Mouse (Mus musculus) myocyte (in vitro differentiated cells): Measurements from ENCODE around the gene Scyl1. TPM values are rescaled to one million over a fixed set of nuclear protein-coding genes. Genes with fewer than 3 reads are reported as not detected.

Experiments
- H3K27me3 ChIP-seq: one replicate; pipeline ENCODE4 v1.6.1; 2011; ENCODE audit not compliant: control insufficient read depth, insufficient read depth, insufficient read length
- H3K36me3 ChIP-seq: one replicate; pipeline ENCODE4 v1.6.1; 2011; ENCODE audit not compliant: control insufficient read depth, insufficient read depth
- H3K4me2 ChIP-seq: one replicate; pipeline ENCODE4 v1.6.1; 2011; ENCODE audit warnings: low read depth, control low read depth
- H3K4me3 ChIP-seq: one replicate; pipeline ENCODE4 v1.5.1; 2011; ENCODE audit warnings: mild to moderate bottlenecking, control low read depth, moderate library complexity
- H3K79me2 ChIP-seq: one replicate; pipeline ENCODE4 v1.6.1; 2011; ENCODE audit not compliant: control insufficient read depth, insufficient read depth
- H3ac ChIP-seq: one replicate; pipeline ENCODE4 v1.6.1; 2011; ENCODE audit not compliant: control insufficient read depth, insufficient read length
- CEBPB ChIP-seq: IDR thresholded peaks from 2 replicates; pipeline ENCODE4 v1.6.1; 2011; ENCODE audit warnings: mild to moderate bottlenecking, moderate library complexity; ENCODE audit not compliant: poor library complexity, insufficient read depth, severe bottlenecking
- E2F4 ChIP-seq: IDR thresholded peaks from one replicate; pipeline ENCODE4 v1.6.1; 2011; ENCODE audit warnings: mild to moderate bottlenecking, control low read depth, moderate library complexity; ENCODE audit not compliant: insufficient read depth
- MAX ChIP-seq: IDR thresholded peaks from one replicate; pipeline ENCODE4 v1.6.1; 2011; ENCODE audit warnings: low read depth, mild to moderate bottlenecking, control low read depth
- MYOD1 ChIP-seq, 3 experiments: IDR thresholded peaks; one replicate each; pipeline ENCODE4 v1.6.1; 2011; ENCODE audit warnings: control low read depth in 2 of 3, low read depth in 2 of 3, mild to moderate bottlenecking in 2 of 3, moderate library complexity in 1 of 3; ENCODE audit not compliant: insufficient read length in 2 of 3, control insufficient read depth in 1 of 3
- MYOG ChIP-seq, 3 experiments: IDR thresholded peaks; one replicate each; pipeline ENCODE4 v1.6.1; 2011; ENCODE audit warnings: control low read depth in 2 of 3, low read depth in 2 of 3, mild to moderate bottlenecking in 2 of 3; ENCODE audit not compliant: insufficient read length in 2 of 3, control insufficient read depth in 1 of 3, insufficient read depth in 1 of 3
- POLR2A ChIP-seq: IDR thresholded peaks from one replicate; pipeline ENCODE4 v1.6.1; 2011; ENCODE audit warnings: low read depth, mild to moderate bottlenecking, control low read depth, moderate library complexity; ENCODE audit not compliant: insufficient read length
- POLR2AphosphoS2 ChIP-seq: IDR thresholded peaks from one replicate; pipeline ENCODE4 v1.6.1; 2011; ENCODE audit warnings: low read depth, control low read depth; ENCODE audit not compliant: insufficient read length
- REST ChIP-seq: IDR thresholded peaks from one replicate; pipeline ENCODE4 v1.6.1; 2011; ENCODE audit warnings: mild to moderate bottlenecking, control low read depth, moderate library complexity; ENCODE audit not compliant: insufficient read depth, insufficient read length
- SRF ChIP-seq: IDR thresholded peaks from one replicate; pipeline ENCODE4 v1.6.1; 2011; ENCODE audit warnings: low read depth; ENCODE audit not compliant: control insufficient read depth, insufficient read length
- TCF12 ChIP-seq: IDR thresholded peaks from one replicate; pipeline ENCODE4 v1.6.1; 2011; ENCODE audit warnings: mild to moderate bottlenecking, control low read depth; ENCODE audit not compliant: poor library complexity, insufficient read depth, severe bottlenecking
- TCF3 ChIP-seq: IDR thresholded peaks from one replicate; pipeline ENCODE4 v1.6.1; 2011; ENCODE audit warnings: low read depth, control low read depth; ENCODE audit not compliant: insufficient read length
- USF1 ChIP-seq: IDR thresholded peaks from one replicate; pipeline ENCODE4 v1.6.1; 2011; ENCODE audit warnings: low read depth, mild to moderate bottlenecking, control low read depth, moderate library complexity
- polyA plus RNA-seq: library from polyadenylated mRNA; unstranded; fragments of >200 nt; fragmentation: generic; extraction: Trizol; gene quantifications from one replicate; pipeline ENCODE4 v1.2.1, GENCODE M21; 2012; ENCODE audit warnings: missing spikeins

Scyl1 gene
- polyA plus RNA-seq, 1 experiment: 73.5 TPM

DNA sequence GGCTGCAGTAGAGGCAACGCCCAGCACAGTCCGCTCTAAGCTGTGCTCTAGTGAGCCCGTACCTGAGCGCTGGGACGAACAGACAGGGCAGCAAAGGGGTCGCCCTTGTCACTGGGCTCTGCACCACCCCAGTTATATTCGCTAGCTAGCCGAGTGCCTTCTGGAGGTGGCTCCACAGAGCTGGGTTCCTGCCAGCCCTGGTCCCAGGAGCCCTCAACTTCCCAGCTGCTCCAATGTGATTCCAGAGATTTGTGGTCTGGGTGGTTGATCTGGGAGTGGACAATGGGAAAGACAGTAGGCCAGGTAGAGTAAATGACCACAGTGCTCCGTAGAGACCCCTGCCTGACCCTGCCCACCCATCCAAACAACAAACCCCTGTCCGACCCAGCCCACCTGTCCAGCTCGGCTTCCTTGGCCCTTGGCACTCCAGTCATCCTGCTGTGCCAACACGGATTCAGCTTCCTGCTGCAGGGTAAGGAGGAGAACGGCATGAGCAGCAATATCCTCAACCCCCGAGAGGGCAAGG, 12.3 kb downstream of the Scyl1 start:
- Histone ChIP-seq H3K4me3 (no peak overlapping the region), H3K79me2 (no peaks in the 10 kb centered on the region), H3K27me3 (no peaks in the 10 kb centered on the region), H3K36me3 (peaks cover 12% of the 10 kb centered on the region), H3K4me2 (no peak overlapping the region), H3ac (no peak overlapping the region)
- TF ChIP-seq SRF: no peak
- TF ChIP-seq CEBPB: no peak
- no peak for TF ChIP-seq MYOD1 (IDR thresholded peaks at IDR 0.05; ENCODE audit: control insufficient read depth in 1 of 3, insufficient read length in 2 of 3, low read depth in 2 of 3)
- no peak for TF ChIP-seq USF1
- TF ChIP-seq MYOG (IDR thresholded peaks at IDR 0.05; ENCODE audit: control insufficient read depth in 1 of 3, insufficient read depth in 1 of 3, insufficient read length in 2 of 3, low read depth in 2 of 3): no peak
- no peak for TF ChIP-seq TCF12
- TF ChIP-seq MAX: no peak
- no peak for TF ChIP-seq POLR2AphosphoS2

DNA sequence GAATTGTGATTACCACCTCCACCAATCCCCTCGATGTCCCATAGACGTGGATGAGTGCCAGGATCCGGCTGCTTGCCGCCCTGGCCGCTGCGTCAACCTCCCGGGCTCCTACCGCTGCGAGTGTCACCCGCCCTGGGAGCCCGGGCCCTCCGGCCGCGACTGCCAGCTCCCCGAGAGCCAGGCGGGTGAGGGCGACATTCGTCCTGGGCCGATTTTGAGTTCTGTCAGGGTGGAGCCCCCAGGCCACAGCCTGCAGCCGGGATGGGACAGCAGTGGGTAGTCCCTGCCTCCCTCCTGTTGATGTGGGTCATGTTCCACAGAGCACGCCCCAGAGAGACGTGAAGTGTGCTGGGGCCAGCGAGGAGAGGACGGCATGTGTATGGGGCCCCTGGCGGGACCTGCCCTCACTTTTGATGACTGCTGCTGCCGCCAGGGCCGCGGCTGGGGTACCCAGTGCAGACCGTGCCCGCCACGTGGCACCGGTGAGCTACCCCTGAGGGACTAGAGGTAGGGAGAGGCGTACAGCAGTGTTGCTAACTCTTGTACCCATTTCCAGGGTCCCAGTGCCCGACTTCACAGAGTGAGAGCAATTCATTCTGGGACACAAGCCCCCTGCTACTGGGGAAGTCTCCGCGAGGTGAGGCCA, 14.1 kb downstream of the Scyl1 start:
- no peak overlapping the region for H3K4me2 ChIP-seq
- H3ac ChIP-seq: no peak overlapping the region
- TF ChIP-seq MAX: no peak
- peak; percentile 75 for TF ChIP-seq POLR2AphosphoS2
- H3K4me3 ChIP-seq: no peak overlapping the region
- H3K79me2 ChIP-seq: no peaks in the 10 kb centered on the region
- H3K36me3 ChIP-seq: peaks cover 8% of the 10 kb centered on the region
- no peaks in the 10 kb centered on the region for H3K27me3 ChIP-seq

DNA sequence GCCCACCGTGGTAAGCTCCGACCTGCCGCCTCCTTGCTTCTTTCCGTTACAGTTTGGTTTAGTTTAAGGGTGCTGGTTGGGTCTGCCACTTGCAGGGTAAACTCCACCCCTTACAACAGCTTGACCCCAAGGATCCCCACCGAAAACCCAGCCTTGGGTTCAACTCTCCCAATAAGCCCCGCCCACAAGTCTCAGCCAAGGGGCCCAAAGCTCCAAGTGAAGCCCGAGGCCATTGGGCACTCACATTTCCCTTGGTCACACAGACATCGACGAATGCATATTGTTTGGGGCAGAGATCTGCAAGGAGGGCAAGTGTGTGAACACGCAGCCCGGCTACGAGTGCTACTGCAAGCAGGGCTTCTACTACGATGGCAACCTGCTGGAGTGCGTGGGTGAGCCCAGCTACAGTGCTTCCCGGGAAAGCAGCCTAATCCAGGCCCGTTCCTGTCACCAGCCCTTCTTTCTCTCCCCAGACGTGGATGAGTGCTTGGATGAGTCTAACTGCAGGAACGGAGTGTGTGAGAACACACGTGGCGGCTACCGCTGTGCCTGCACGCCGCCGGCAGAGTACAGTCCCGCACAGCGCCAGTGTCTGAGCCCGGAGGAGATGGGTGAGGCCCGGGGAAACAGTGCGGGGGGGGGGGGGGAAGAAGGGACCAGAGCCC, 14.8 kb downstream of the Scyl1 start:
- H3K4me3 ChIP-seq: no peak overlapping the region
- H3K79me2 ChIP-seq: no peaks in the 10 kb centered on the region
- H3K27me3 ChIP-seq: no peaks in the 10 kb centered on the region
- no peak overlapping the region for H3ac ChIP-seq
- no peak overlapping the region for H3K4me2 ChIP-seq
- peaks cover 7% of the 10 kb centered on the region for H3K36me3 ChIP-seq
- TF ChIP-seq TCF12 (no peak), POLR2A (no peak), TCF3 (no peak), POLR2AphosphoS2 (peak; percentile 57), REST (no peak), SRF (no peak)

DNA sequence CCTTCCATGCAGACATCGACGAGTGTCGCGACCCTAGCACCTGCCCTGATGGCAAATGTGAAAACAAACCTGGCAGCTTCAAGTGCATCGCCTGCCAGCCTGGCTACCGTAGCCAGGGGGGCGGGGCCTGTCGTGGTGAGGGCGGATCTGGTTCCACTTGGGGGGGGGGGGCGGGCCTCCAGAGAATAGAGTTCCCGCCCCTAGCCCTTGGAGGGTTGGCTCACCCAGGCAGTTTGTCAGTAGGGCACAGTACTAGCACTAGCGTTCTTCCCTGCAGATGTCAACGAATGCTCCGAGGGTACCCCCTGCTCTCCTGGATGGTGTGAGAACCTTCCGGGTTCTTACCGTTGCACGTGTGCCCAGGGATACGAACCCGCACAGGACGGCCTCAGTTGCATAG, 19.5 kb downstream of the Scyl1 start:
- H3K36me3 ChIP-seq: no peaks in the 10 kb centered on the region
- no peak for TF ChIP-seq POLR2A
- no peak for TF ChIP-seq E2F4
- TF ChIP-seq SRF: no peak
- TF ChIP-seq CEBPB: no peak
- H3K79me2 ChIP-seq: no peaks in the 10 kb centered on the region
- no peak overlapping the region for H3K4me3 ChIP-seq
- no peak overlapping the region for H3K4me2 ChIP-seq
- no peaks in the 10 kb centered on the region for H3K27me3 ChIP-seq
- H3ac ChIP-seq: no peak overlapping the region

- Histone ChIP-seq H3K27me3 (no peaks in the 10 kb centered on the region), H3K4me2 (no peak overlapping the region), H3ac (no peak overlapping the region), H3K36me3 (no peaks in the 10 kb centered on the region), H3K79me2 (no peaks in the 10 kb centered on the region), H3K4me3 (no peak overlapping the region)
- TF ChIP-seq TCF12 (no peak), USF1 (no peak)
These were observed 20.3 kb downstream of the Scyl1 start for GRCm38 (mm10) chr19:5750951-5751350.

GRCm38 (mm10) chr19:5749476-5749875, 21.7 kb downstream of the Scyl1 start:
- H3K4me2 ChIP-seq: peak overlapping the region; percentile 43
- no peak overlapping the region for H3K4me3 ChIP-seq
- H3K36me3 ChIP-seq: no peaks in the 10 kb centered on the region
- H3K79me2 ChIP-seq: peaks cover 3% of the 10 kb centered on the region
- H3ac ChIP-seq: no peak overlapping the region
- no peaks in the 10 kb centered on the region for H3K27me3 ChIP-seq
- no peak for TF ChIP-seq REST
- TF ChIP-seq SRF: no peak
- TF ChIP-seq CEBPB: no peak
- no peak for TF ChIP-seq POLR2A
- TF ChIP-seq TCF3: no peak
- no peak for TF ChIP-seq TCF12
- TF ChIP-seq MYOD1 (IDR thresholded peaks at IDR 0.05; ENCODE audit: control insufficient read depth in 1 of 3, insufficient read length in 2 of 3, low read depth in 2 of 3): no peak
- no peak for TF ChIP-seq MAX
- TF ChIP-seq E2F4: no peak
- no peak for TF ChIP-seq MYOG (IDR thresholded peaks at IDR 0.05; ENCODE audit: control insufficient read depth in 1 of 3, insufficient read depth in 1 of 3, insufficient read length in 2 of 3, low read depth in 2 of 3)
- no peak for TF ChIP-seq USF1
